Mouse (Mus musculus): Measurements from ENCODE around the gene Smlr1.

The Smlr1 gene

GRCm38 (mm10) chr10:25499323-25500071 lies 36.6 kb downstream of the Smlr1 start:
- no peak for DNase-seq (ENCODE audit: low spot score)

DNA sequence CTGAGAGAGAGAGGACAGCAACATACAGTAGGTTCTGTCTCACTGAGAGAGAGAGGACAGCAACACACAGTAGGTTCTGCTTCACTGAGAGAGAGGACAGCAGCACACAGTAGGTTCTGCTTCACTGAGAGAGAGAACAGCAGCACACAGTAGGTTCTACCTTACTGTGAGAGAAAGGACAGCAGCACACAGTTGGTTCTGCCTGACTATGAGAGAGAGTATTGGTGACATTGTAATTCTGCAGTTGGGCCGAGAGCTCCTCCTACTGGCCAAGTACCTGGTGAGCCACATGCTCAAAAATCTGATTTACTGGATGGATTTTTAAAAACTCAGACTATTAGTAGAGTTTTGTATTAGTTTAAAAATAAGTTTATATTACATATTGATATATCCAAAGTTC lies 47.6 kb downstream of the Smlr1 start:
- peak; percentile 35 for DNase-seq (ENCODE audit: low spot score)

- DNase-seq (ENCODE audit: low spot score): no peak
Observed at GRCm38 (mm10) chr10:25482791-25483190, 53.3 kb downstream of the Smlr1 start.

GRCm38 (mm10) chr10:25479716-25480115 lies 56.4 kb downstream of the Smlr1 start:
- DNase-seq (ENCODE audit: low spot score): no peak

Data from c-Kit-positive CD71-positive TER-119-positive erythroid progenitor cells, embryonic 14.5 days (primary cell).